ENCODE assay signal across 8 mouse cellular contexts in genomic region chr5:30111126-30111525, GRCm38 (mm10). TPM values are rescaled to one million over a fixed set of nuclear protein-coding genes. Genes with fewer than 3 reads are reported as not detected.
DNase-seq lines count a peak whose midpoint lies in the region; ATAC-seq and TF ChIP-seq lines count a peak whose summit lies in the region.

No protein-coding gene starts in this region.

- no peaks in the 10 kb centered on the region for H3K9me3 ChIP-seq in E14TG2a.4 (ENCODE audit: low read length)
- no peaks in the 10 kb centered on the region for H3K9me3 ChIP-seq in forebrain, embryonic 11.5 days (ENCODE audit: control insufficient read depth, low read length)
- H3K9me3 ChIP-seq in hindbrain, embryonic 13.5 days, result no peaks in the 10 kb centered on the region
- no peaks in the 10 kb centered on the region for H3K9me3 ChIP-seq in liver, embryonic 16.5 days (replicated peaks; ENCODE audit: control insufficient read depth, low read length)
- no peaks in the 10 kb centered on the region for H3K9me3 ChIP-seq in stomach, postnatal 0 days (ENCODE audit: control insufficient read depth, low read length)

- no peak for TF ChIP-seq EP300 in stomach, postnatal 0 days (optimal IDR thresholded peaks at IDR 0.05)

- H3K4me3 ChIP-seq in E14TG2a.4 (replicated peaks; ENCODE audit: low read length), result peak overlapping the region; percentile 45
- H3K4me3 ChIP-seq in forebrain, embryonic 11.5 days (ENCODE audit: low read depth, low read length), result no peak overlapping the region
- H3K4me3 ChIP-seq in hindbrain, embryonic 13.5 days, result peak overlapping the region; percentile 19; the same call in 1 of the 2 replicates
- 0 out of 2 replicates have a peak overlapping the region, but pooled peaks have one; percentile 1 for H3K4me3 ChIP-seq in liver, embryonic 16.5 days (ENCODE audit: low read depth, low read length)
- H3K4me3 ChIP-seq in stomach, postnatal 0 days (ENCODE audit: low read depth, low read length), result peak overlapping the region; percentile 2; the same call in 1 of the 2 replicates

- H3K36me3 ChIP-seq in E14TG2a.4 (ENCODE audit: insufficient read depth, low read length), result no peaks in the 10 kb centered on the region
- H3K36me3 ChIP-seq in forebrain, embryonic 11.5 days (ENCODE audit: control insufficient read depth, insufficient read depth, low read length), result no peaks in the 10 kb centered on the region
- H3K36me3 ChIP-seq in hindbrain, embryonic 13.5 days, result peaks cover 16% of the 10 kb centered on the region
- H3K36me3 ChIP-seq in liver, embryonic 16.5 days (ENCODE audit: control insufficient read depth, insufficient read depth), result no peaks in the 10 kb centered on the region
- no peaks in the 10 kb centered on the region for H3K36me3 ChIP-seq in stomach, postnatal 0 days (ENCODE audit: control insufficient read depth, insufficient read depth, low read length)

- H3K27ac ChIP-seq in forebrain, embryonic 11.5 days (ENCODE audit: low read depth, low read length), result no peak overlapping the region
- peak overlapping the region; percentile 76 for H3K27ac ChIP-seq in hindbrain, embryonic 13.5 days
- H3K27ac ChIP-seq in liver, embryonic 16.5 days (ENCODE audit: low read length), result no peak overlapping the region
- no peak overlapping the region for H3K27ac ChIP-seq in stomach, postnatal 0 days (replicated peaks)

- H3K4me1 ChIP-seq in E14TG2a.4 (replicated peaks; ENCODE audit: low read depth, low read length), result peaks cover 68% of the 10 kb centered on the region
- H3K4me1 ChIP-seq in forebrain, embryonic 11.5 days (replicated peaks; ENCODE audit: control insufficient read depth, insufficient read depth, low read length), result peaks cover 47% of the 10 kb centered on the region
- H3K4me1 ChIP-seq in hindbrain, embryonic 13.5 days (replicated peaks), result peaks cover 77% of the 10 kb centered on the region
- H3K4me1 ChIP-seq in liver, embryonic 16.5 days (ENCODE audit: control insufficient read depth, low read depth, low read length), result peaks cover 13% of the 10 kb centered on the region
- H3K4me1 ChIP-seq in stomach, postnatal 0 days (replicated peaks; ENCODE audit: control insufficient read depth, insufficient read depth), result no peaks in the 10 kb centered on the region

- ATAC-seq in cerebellum, adult (ENCODE audit: insufficient number of reproducible peaks, low FRiP score, low TSS enrichment), result no peak
- ATAC-seq in forebrain, embryonic 11.5 days (replicated peaks; ENCODE audit: low FRiP score), result peak; percentile 29; the same call in 1 of the 2 replicates
- ATAC-seq in hindbrain, embryonic 13.5 days (ENCODE audit: low FRiP score), result peak; percentile 27
- no peak for ATAC-seq in liver, embryonic 16.5 days (ENCODE audit: low read depth)
- no peak for ATAC-seq in stomach, postnatal 0 days (ENCODE audit: low FRiP score, low TSS enrichment)

- H3K9ac ChIP-seq in forebrain, embryonic 11.5 days (ENCODE audit: low read length), result no peak overlapping the region
- H3K9ac ChIP-seq in hindbrain, embryonic 13.5 days, result peak overlapping the region; percentile 26; the same call in 1 of the 2 replicates
- no peak overlapping the region; the same call in 1 of the 2 replicates for H3K9ac ChIP-seq in liver, embryonic 16.5 days (ENCODE audit: low read depth, low read length)
- no peak overlapping the region for H3K9ac ChIP-seq in stomach, postnatal 0 days (ENCODE audit: low read length)

- peaks cover 91% of the 10 kb centered on the region for H3K27me3 ChIP-seq in E14TG2a.4 (ENCODE audit: insufficient read depth, low read length)
- H3K27me3 ChIP-seq in forebrain, embryonic 11.5 days (ENCODE audit: control insufficient read depth, insufficient read depth, low read length), result peaks cover 22% of the 10 kb centered on the region
- H3K27me3 ChIP-seq in hindbrain, embryonic 13.5 days, result peaks cover 23% of the 10 kb centered on the region
- H3K27me3 ChIP-seq in liver, embryonic 16.5 days (ENCODE audit: control insufficient read depth, insufficient read depth, low read depth, low read length), result peaks cover 78% of the 10 kb centered on the region
- peaks cover 9% of the 10 kb centered on the region for H3K27me3 ChIP-seq in stomach, postnatal 0 days (ENCODE audit: control insufficient read depth, insufficient read depth, low read length)

- DNase-seq in cerebellum, postnatal 4 days (ENCODE audit: low spot score in 2 of 2), result peak; percentile 46 to 72
- peak; percentile 81 for DNase-seq in forebrain, embryonic 11.5 days (ENCODE audit: low spot score)
- no peak for DNase-seq in stomach, postnatal 0 days (ENCODE audit: low spot score)
- no peak for DNase-seq in adipocyte (ENCODE audit: low spot score)

- TF ChIP-seq CTCF in E14TG2a.4 (conservative IDR thresholded peaks at IDR 0.05; ENCODE audit: low read length), result no peak
- peak; percentile 58 for TF ChIP-seq CTCF in stomach, postnatal 0 days (IDR thresholded peaks at IDR 0.05; ENCODE audit: low read depth)

- WGBS in forebrain, embryonic 11.5 days, result 3% methylated on average over 17 of the region's 18 CpGs
- under 1% methylated on average over 18 of the region's 18 CpGs for WGBS in hindbrain, embryonic 13.5 days
- WGBS in liver, embryonic 16.5 days (ENCODE audit: insufficient replicate concordance), result 2% methylated on average over 18 of the region's 18 CpGs
- WGBS in stomach, postnatal 0 days, result 8% methylated on average over 17 of the region's 18 CpGs

- H3K4me2 ChIP-seq in forebrain, embryonic 11.5 days (ENCODE audit: low read depth, low read length, severe bottlenecking), result peak overlapping the region; percentile 38
- peak overlapping the region; percentile 47 for H3K4me2 ChIP-seq in hindbrain, embryonic 13.5 days
- H3K4me2 ChIP-seq in liver, embryonic 16.5 days (ENCODE audit: low read depth, low read length), result peak overlapping the region; percentile 35
- peak overlapping the region; percentile 34 for H3K4me2 ChIP-seq in stomach, postnatal 0 days (replicated peaks; ENCODE audit: low read depth)

RNA-seq across cellular contexts. Expression of gene 3110082J24Rik, which starts 5.2 kb away (rescaled TPM):
- polyA plus RNA-seq in forebrain, embryonic 11.5 days (2014; fragmentation: Nextera tagmentation; extraction: Ambion mirVana), result 3.6 and 4.7 TPM in 2 replicates
- polyA plus RNA-seq in hindbrain, embryonic 13.5 days (2015; fragmentation: Nextera tagmentation; extraction: Ambion mirVana), result 6.4 and 7.2 TPM in 2 replicates
- polyA plus RNA-seq in liver, embryonic 16.5 days (2015; fragmentation: Nextera tagmentation; extraction: Ambion mirVana), result not detected in 2 replicates
- not detected in 2 replicates for polyA plus RNA-seq in stomach, postnatal 0 days (2015; fragmentation: Nextera tagmentation; extraction: Ambion mirVana)

RNA-seq across cellular contexts. Expression of gene Garem2, which starts 6.2 kb away (rescaled TPM):
- polyA plus RNA-seq in forebrain, embryonic 11.5 days (2014; fragmentation: Nextera tagmentation; extraction: Ambion mirVana), result 17.2 and 19.8 TPM in 2 replicates
- 14.0 and 15.0 TPM in 2 replicates for polyA plus RNA-seq in hindbrain, embryonic 13.5 days (2015; fragmentation: Nextera tagmentation; extraction: Ambion mirVana)
- polyA plus RNA-seq in liver, embryonic 16.5 days (2015; fragmentation: Nextera tagmentation; extraction: Ambion mirVana), result 0.02 TPM in 1 of 2 replicates, not detected in the other
- polyA plus RNA-seq in stomach, postnatal 0 days (2015; fragmentation: Nextera tagmentation; extraction: Ambion mirVana), result 0.10 and 0.12 TPM in 2 replicates

RNA-seq across cellular contexts. Expression of gene Tyms, which starts 37.7 kb away (rescaled TPM):
- 303 and 309 TPM in 2 replicates for polyA plus RNA-seq in forebrain, embryonic 11.5 days (2014; fragmentation: Nextera tagmentation; extraction: Ambion mirVana)
- polyA plus RNA-seq in hindbrain, embryonic 13.5 days (2015; fragmentation: Nextera tagmentation; extraction: Ambion mirVana), result 67.9 and 68.8 TPM in 2 replicates
- 174 and 200 TPM in 2 replicates for polyA plus RNA-seq in liver, embryonic 16.5 days (2015; fragmentation: Nextera tagmentation; extraction: Ambion mirVana)
- polyA plus RNA-seq in stomach, postnatal 0 days (2015; fragmentation: Nextera tagmentation; extraction: Ambion mirVana), result 82.1 and 84.8 TPM in 2 replicates

RNA-seq across cellular contexts. Expression of gene Hadha, which starts 43.8 kb away (rescaled TPM):
- 93.1 and 97.4 TPM in 2 replicates for polyA plus RNA-seq in forebrain, embryonic 11.5 days (2014; fragmentation: Nextera tagmentation; extraction: Ambion mirVana)
- 76.1 and 84.3 TPM in 2 replicates for polyA plus RNA-seq in hindbrain, embryonic 13.5 days (2015; fragmentation: Nextera tagmentation; extraction: Ambion mirVana)
- 106 and 118 TPM in 2 replicates for polyA plus RNA-seq in liver, embryonic 16.5 days (2015; fragmentation: Nextera tagmentation; extraction: Ambion mirVana)
- 201 and 213 TPM in 2 replicates for polyA plus RNA-seq in stomach, postnatal 0 days (2015; fragmentation: Nextera tagmentation; extraction: Ambion mirVana)

RNA-seq across cellular contexts. Expression of gene Hadhb, which starts 43.9 kb away (rescaled TPM):
- polyA plus RNA-seq in forebrain, embryonic 11.5 days (2014; fragmentation: Nextera tagmentation; extraction: Ambion mirVana), result 105 and 108 TPM in 2 replicates
- 65.0 and 70.7 TPM in 2 replicates for polyA plus RNA-seq in hindbrain, embryonic 13.5 days (2015; fragmentation: Nextera tagmentation; extraction: Ambion mirVana)
- polyA plus RNA-seq in liver, embryonic 16.5 days (2015; fragmentation: Nextera tagmentation; extraction: Ambion mirVana), result 163 and 169 TPM in 2 replicates
- polyA plus RNA-seq in stomach, postnatal 0 days (2015; fragmentation: Nextera tagmentation; extraction: Ambion mirVana), result 323 and 350 TPM in 2 replicates

Comparison
In these comparisons a context has a peak if more than half of its experiments do, and no peak if none do; other contexts are left out.
1. DNase-seq: peak in cerebellum, postnatal 4 days (2 of 2) and forebrain, embryonic 11.5 days (single experiment); none in stomach, postnatal 0 days (single experiment) and adipocyte (single experiment).
2. ATAC-seq: peak in forebrain, embryonic 11.5 days (single experiment) and hindbrain, embryonic 13.5 days (single experiment); none in cerebellum, adult (single experiment), liver, embryonic 16.5 days (single experiment) and stomach, postnatal 0 days (single experiment).
3. RNA of gene Garem2, which starts 6.2 kb away (polyA plus RNA-seq): 17.2 to 19.8 TPM in forebrain, embryonic 11.5 days and 14.0 to 15.0 TPM in hindbrain, embryonic 13.5 days; 0.10 to 0.12 TPM in stomach, postnatal 0 days and 0.02 TPM in liver, embryonic 16.5 days; every median in the first group is over 10 times any median in the second.
4. Peak in every context shown above with its lines, with median percentiles within 50 percentile points of each other: H3K4me2 ChIP-seq.